Mouse (Mus musculus): ENCODE results near the gene Pcdh15. TPM values are rescaled to one million over a fixed set of nuclear protein-coding genes. Genes with fewer than 3 reads are reported as not detected.

Gene Pcdh15
- total RNA-seq, 2 experiments from 2014 or later: 32.1 to 35.0 TPM

DNA sequence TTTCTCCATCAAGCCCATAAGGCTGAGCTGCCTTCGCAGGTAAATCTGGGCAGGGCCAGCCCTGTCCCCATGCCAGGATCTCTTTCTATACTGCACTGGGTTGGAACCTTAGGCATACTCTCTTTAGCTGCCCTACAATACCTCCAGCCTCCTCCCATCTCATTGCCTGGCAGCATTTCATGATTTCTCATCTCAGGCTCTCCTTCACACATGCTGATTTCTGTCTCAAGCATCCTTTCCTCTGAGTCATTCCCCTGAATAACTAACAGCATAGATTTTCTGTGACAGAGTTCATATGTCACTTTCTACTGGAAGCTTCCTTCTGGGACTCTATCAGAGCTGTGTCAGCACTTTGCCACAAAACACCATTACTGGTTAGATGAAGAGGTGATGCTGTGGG is 999.2 kb downstream of the Pcdh15 start:
- intact Hi-C loops (cut with DNase I): no loop called here
- no peak for DNase-seq (ENCODE audit: extremely low spot score in 1 of 2, low spot score in 2 of 2)
- Histone ChIP-seq H3K4me3 (no peak overlapping the region), H3K27ac (no peak overlapping the region)
- no peak for TF ChIP-seq CTCF (IDR thresholded peaks at IDR 0.05)

DNA sequence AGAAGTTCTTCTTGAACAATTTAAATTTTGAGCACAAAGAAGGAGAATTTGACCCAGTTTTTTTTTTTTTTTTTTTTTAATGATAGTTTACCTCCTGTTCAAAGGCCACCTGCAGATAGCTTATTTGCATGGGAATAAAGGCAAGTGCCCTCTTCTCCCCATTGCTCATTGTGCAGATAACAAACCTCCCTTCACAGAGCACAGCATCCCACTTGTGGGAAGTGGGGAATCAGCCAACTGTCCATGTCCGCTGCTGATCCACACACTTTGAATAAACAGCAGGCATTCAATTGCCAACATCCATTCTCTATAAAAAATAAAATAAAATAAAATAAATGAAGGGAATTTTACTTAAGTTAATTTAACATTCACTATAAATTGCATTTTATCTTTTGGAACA is 1015.0 kb downstream of the Pcdh15 start:
- intact Hi-C loops (cut with DNase I): no loop called here
- DNase-seq (ENCODE audit: extremely low spot score in 1 of 2, low spot score in 2 of 2): no peak
- Histone ChIP-seq H3K4me3 (no peak overlapping the region), H3K27ac (no peak overlapping the region)
- TF ChIP-seq CTCF (IDR thresholded peaks at IDR 0.05): no peak

DNA sequence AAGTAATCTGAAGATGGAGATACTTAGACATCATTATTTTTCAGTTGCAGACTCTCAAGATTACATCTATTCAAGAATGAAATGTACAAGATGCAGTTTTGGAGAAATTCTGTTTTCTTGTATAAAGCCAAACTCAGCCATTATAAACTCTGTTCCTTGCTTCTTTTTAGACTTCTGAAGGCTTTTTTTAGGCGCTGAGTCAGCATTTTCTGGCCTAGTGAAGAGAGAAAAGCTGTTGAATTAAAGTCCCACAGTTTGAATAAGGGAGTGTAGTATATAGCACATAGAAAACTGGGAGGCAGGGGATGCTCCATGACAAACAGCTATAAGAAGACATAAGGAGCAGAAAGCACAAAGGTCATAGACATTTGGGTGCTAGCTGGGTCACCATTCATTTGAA is 1017.7 kb downstream of the Pcdh15 start:
- Histone ChIP-seq H3K27ac (no peak overlapping the region), H3K4me3 (no peak overlapping the region)
- TF ChIP-seq CTCF (IDR thresholded peaks at IDR 0.05): no peak
- intact Hi-C loops (cut with DNase I): no loop called here
- DNase-seq (ENCODE audit: extremely low spot score in 1 of 2, low spot score in 2 of 2): no peak

DNA sequence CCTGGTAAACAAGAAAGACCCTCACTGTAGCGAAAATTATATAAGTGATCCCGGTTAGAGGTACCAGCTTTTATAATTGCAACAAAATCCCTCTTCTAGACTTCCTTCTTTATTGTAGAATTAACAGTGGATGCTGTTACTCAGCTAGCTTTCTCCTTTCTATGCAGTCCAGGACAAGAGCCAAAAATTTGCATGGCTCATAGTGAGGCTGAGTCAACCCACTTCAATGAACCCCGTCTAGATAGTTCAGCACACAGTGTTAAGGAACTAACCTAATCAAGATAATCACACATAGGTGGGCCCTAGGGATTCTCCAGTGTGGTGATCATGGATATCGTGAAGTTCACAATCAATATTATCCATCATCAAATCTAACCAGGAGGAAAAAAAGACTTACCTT is 1024.3 kb downstream of the Pcdh15 start:
- Histone ChIP-seq H3K27ac (no peak overlapping the region), H3K4me3 (no peak overlapping the region)
- no peak for DNase-seq (ENCODE audit: extremely low spot score in 1 of 2, low spot score in 2 of 2)
- intact Hi-C loops (cut with DNase I): no loop called here
- no peak for TF ChIP-seq CTCF (IDR thresholded peaks at IDR 0.05)

DNA sequence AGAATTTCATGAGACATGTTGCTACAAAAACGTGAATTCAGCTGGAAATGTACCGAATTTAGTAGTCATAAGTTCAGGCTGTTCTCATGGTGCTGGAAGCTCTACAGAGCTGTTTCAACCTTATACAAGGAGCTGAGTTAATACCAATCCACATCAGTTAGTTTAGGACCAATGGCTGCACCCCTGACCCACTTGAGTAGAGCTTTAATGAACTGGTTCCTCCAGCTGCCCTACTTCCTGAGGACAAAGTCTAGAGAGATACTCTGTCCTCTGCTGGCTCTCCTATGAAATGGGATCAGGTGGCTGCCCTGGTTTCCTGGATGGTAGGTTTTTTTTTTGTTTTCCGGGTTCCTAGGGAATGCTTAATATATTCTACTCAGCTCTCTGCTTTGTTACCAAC is 1030.0 kb downstream of the Pcdh15 start:
- no peak overlapping the region for H3K4me3 ChIP-seq
- no peak overlapping the region for H3K27ac ChIP-seq
- intact Hi-C loops (cut with DNase I): no loop called here
- no peak for DNase-seq (ENCODE audit: extremely low spot score in 1 of 2, low spot score in 2 of 2)
- TF ChIP-seq CTCF (IDR thresholded peaks at IDR 0.05): no peak

DNA sequence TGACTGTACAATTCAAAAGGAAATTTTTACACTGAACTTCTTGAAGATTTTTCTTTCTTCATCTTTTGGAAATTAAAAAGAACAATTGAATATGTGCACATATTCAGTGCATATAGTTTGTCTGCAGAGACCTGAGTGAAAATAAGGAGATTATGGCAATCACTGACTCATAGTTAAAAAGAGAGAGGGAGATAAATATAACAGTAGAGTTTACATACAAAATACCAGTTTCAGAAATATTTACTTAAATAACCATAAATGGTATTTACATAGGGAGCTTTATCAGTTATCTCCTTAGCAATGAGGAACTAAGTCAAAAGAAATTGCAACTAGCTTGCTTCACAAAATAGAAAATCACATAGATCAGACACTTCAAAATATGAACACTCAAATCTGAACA is 1030.5 kb downstream of the Pcdh15 start:
- no peak for TF ChIP-seq CTCF (IDR thresholded peaks at IDR 0.05)
- DNase-seq (ENCODE audit: extremely low spot score in 1 of 2, low spot score in 2 of 2): no peak
- Histone ChIP-seq H3K27ac (no peak overlapping the region), H3K4me3 (no peak overlapping the region)
- intact Hi-C loops (cut with DNase I): no loop called here

DNA sequence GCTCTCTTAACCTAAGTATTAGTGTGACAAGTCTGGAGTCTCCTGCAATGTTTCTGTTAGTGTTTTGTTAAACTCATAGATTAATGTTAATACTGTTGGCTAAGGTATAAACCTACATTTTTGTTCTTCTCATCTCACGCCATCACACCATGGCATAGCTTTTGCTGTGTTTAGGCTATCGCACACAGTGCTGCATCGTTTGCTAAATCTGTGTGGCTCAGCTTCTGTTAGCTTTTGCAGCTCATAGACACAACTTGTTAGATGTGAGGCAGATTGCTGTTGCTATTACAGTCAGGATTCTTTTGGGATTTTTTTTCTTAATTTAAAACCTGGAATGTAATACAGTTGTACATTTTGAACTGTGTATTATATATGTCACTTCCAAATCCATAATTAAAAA is 1031.7 kb downstream of the Pcdh15 start:
- Histone ChIP-seq H3K27ac (no peak overlapping the region), H3K4me3 (no peak overlapping the region)
- no peak for TF ChIP-seq CTCF (IDR thresholded peaks at IDR 0.05)
- DNase-seq (ENCODE audit: extremely low spot score in 1 of 2, low spot score in 2 of 2): no peak
- intact Hi-C loops (cut with DNase I): no loop called here

DNA sequence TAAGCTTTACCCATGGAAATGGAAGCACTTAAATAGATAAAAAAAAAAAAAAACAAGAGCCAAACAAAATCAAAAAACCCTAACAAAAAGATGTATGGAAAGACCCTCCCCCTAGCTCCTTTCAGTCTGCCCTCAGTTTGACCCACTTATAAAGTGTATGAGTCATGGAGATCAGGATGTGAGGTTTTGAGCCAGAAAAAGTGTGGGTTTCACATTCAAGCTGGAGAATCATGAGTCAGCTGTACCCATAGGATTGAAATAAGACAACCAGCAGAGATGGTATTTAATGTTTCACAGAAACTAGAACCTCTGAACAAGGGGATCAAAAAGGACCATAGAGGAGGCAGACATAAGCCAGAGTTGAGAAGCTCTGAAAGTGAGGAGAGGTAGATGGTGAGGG is 1048.8 kb downstream of the Pcdh15 start:
- no peak for DNase-seq (ENCODE audit: extremely low spot score in 1 of 2, low spot score in 2 of 2)
- intact Hi-C loops (cut with DNase I): no loop called here
- H3K27ac ChIP-seq: no peak overlapping the region; the same call in 1 of the 2 replicates
- no peak for TF ChIP-seq CTCF (IDR thresholded peaks at IDR 0.05)
- H3K4me3 ChIP-seq: no peak overlapping the region

DNA sequence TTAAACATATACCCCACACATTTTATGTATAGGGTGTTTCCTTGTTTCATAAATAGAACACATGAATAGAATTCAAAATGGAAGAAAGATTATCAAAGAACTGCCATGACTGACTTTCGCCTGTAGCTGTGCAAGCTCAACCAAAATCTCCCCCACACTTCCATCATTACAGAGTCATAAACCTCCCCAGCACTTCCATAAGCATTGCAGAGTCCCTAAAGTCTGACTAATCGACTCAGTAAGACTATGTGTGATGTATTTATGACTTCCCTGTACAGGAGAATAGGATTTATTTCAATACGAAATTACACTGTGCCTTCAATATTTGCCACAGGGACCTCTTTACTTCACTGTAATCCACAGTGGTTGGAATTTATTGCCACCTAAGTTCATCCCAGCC is 1082.8 kb downstream of the Pcdh15 start:
- no peak for TF ChIP-seq CTCF (IDR thresholded peaks at IDR 0.05)
- intact Hi-C loops (cut with DNase I): no loop called here

DNA sequence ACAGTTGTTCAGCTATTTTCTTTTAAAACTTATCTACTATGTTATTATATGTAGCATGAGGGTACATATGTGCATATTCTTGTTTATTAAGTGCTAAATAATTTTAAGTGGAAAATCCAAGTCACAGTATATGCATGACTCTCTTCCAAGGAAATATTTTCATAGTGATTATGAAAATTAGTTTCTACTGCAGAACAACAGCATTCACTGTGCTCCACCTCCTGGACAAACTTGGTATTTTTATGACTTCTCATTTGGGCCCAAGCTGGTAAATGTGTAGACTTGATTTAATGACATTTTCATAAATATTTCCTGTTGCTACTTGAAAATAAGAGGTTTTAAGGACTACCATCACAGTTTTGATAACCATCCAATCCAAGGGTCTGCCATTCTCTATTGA is 1104.5 kb downstream of the Pcdh15 start:
- intact Hi-C loops (cut with DNase I): loop anchor here (2.0 to 10.0 kb wide), 4 partner anchors 471 to 1101 kb away; no protein-coding TSS in a partner anchor
- no peak overlapping the region for H3K4me3 ChIP-seq
- peak; percentile 87 for TF ChIP-seq CTCF (IDR thresholded peaks at IDR 0.05)
- peak; percentile 12 to 29 for DNase-seq (ENCODE audit: extremely low spot score in 1 of 2, low spot score in 2 of 2)
- no peak overlapping the region for H3K27ac ChIP-seq

More for the DNA sequence above, 1082.8 kb downstream of the Pcdh15 start:
- no peak overlapping the region for H3K27ac ChIP-seq
- DNase-seq (ENCODE audit: extremely low spot score in 1 of 2, low spot score in 2 of 2): no peak
- H3K4me3 ChIP-seq: no peak overlapping the region

DNA sequence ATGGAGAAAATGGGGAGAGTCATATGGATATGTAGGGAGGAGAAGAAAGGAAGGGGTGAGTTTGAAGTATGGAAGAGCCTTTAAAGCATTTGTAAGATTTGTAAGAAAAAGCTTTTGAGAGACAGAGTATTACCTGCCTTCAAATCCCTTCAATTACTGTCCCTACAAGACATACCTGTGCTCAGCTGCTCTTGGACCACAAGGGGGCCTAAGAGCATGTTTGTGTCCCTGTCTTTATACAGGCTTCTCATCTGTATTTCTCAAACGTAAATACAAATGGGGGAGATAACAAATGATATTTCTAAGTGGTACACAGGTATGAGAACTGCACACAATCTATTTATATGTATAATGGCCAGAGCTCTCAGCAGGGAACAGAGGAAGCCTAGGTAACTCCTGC is 1118.1 kb downstream of the Pcdh15 start:
- DNase-seq (ENCODE audit: extremely low spot score in 1 of 2, low spot score in 2 of 2): no peak
- intact Hi-C loops (cut with DNase I): loop anchor here (5.0 kb wide), 1 partner anchor 245 kb away; no protein-coding TSS in a partner anchor
- H3K27ac ChIP-seq: no peak overlapping the region
- H3K4me3 ChIP-seq: no peak overlapping the region
- TF ChIP-seq CTCF (IDR thresholded peaks at IDR 0.05): peak; percentile 42

DNA sequence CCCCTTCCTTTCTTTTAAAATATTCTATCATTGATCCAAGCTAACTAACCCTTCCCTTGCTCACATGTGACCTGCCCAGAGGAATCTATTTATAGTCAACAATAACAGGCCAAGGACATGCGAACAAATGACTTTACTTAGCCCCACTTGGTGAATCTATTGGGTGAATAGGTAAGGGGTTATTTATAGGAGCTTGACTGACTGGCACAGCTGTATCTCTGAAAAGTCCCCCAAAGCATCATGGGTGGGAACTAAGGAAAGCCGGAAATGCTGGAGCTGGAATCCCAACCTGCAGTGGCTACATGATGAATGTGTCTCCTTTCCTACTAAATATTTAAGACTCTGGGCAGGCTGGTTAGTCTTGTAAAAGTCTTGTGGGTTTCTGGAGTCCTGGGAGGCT is 1121.3 kb downstream of the Pcdh15 start:
- DNase-seq (ENCODE audit: extremely low spot score in 1 of 2, low spot score in 2 of 2): no peak
- no peak for TF ChIP-seq CTCF (IDR thresholded peaks at IDR 0.05)
- Histone ChIP-seq H3K4me3 (no peak overlapping the region), H3K27ac (no peak overlapping the region)
- intact Hi-C loops (cut with DNase I): no loop called here

DNA sequence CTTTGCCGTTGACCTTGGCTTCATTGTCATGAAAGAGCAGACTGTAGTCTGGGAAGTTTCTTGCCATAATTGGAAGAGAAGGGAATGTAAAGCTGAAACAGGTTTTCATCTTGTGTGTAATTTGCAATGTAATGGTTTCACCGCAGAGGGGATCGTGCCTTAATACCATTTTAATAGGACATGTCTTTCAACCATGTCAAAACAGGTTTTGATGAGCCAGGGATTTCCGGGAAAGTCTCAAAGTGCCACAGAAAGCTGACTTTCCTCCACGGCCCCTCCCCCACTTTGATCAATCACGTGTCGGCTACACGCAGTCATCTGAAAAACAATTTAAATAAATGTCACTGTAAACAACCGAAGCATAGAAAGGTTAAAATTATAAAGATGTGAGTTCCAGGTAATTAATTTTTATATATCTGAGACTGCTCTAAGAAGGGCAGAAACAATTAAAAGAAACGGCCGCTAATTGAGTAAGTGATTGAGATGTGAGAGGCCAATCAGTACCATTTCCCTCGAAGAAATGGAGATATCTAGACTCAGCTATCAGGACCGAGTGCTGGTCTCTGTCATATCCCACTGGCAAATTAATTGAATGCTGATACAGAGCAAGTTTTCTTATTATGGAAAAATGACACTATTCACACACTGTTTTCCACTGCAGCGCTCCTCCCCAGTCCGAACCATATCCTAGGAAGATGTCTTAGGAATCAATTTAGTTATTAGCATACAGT is 1158.7 kb downstream of the Pcdh15 start:
- TF ChIP-seq CTCF (IDR thresholded peaks at IDR 0.05): no peak
- no peak overlapping the region for H3K4me3 ChIP-seq
- no peak for DNase-seq (ENCODE audit: extremely low spot score in 1 of 2, low spot score in 2 of 2)

More for the DNA sequence above, 1158.7 kb downstream of the Pcdh15 start:
- no peak overlapping the region for H3K27ac ChIP-seq
- intact Hi-C loops (cut with DNase I): no loop called here
